Mouse (Mus musculus) left cerebral cortex, adult 8-10 months (tissue): ENCODE measurements around the gene Vmn1r20. TPM values are rescaled to one million over a fixed set of nuclear protein-coding genes. Genes with fewer than 3 reads are reported as not detected.
"Not testable (repeated sequence)": the region's sequence is repeated elsewhere in the genome, so short reads cannot be mapped to it uniquely, and the experiment has no call there.

Experiments
- DNase-seq, 2 experiments: peaks; one replicate each; pipeline ENCODE4 v3.0.0; 2022; ENCODE audit warnings: low spot score in 2 of 2
- total RNA-seq, 4 experiments: library from RNA; stranded (reverse); gene quantifications; 2 replicates each; pipeline ENCODE4 v1.2.4; 2022

Gene Vmn1r20
- not detected for total RNA-seq

- DNase-seq: no peak
Observed at GRCm38 (mm10) chr6:57428630-57429029, at the start of gene Vmn1r20. Vmn1r20 (plus strand) TSS chr6:57428930.

GRCm38 (mm10) chr6:57395683-57396082 is 33.0 kb upstream of the Vmn1r20 start, which contains the start of gene Vmn1r18:
Vmn1r18 (minus strand) TSS chr6:57395783.
- DNase-seq: no peak

- DNase-seq: not testable (repeated sequence)
Observed at GRCm38 (mm10) chr6:57403480-57403879, 25.2 kb upstream of the Vmn1r20 start, which contains the start of gene Vmn1r19. Vmn1r19 (plus strand) TSS chr6:57403780.

- DNase-seq: no peak
Observed at GRCm38 (mm10) chr6:57431196-57431595, 2.5 kb downstream of the Vmn1r20 start.

GRCm38 (mm10) chr6:57468161-57468560 is 39.4 kb downstream of the Vmn1r20 start:
- DNase-seq: not testable (repeated sequence)

Other genes with a start within 250 kb of the Vmn1r20 start
- gene Vmn1r13, start 225.6 kb upstream of the Vmn1r20 start, total RNA-seq: not detected
- gene Vmn1r14, start 197.2 kb upstream of the Vmn1r20 start, total RNA-seq: not detected
- gene Vmn1r15, start 171.0 kb upstream of the Vmn1r20 start, total RNA-seq: not detected
- not detected for gene Vmn1r16, start 99.4 kb upstream of the Vmn1r20 start, total RNA-seq
- gene Vmn1r17, start 65.2 kb upstream of the Vmn1r20 start, total RNA-seq: not detected
- gene Vmn1r18, start 33.1 kb upstream of the Vmn1r20 start, total RNA-seq: under 1 TPM in 3 of 4 experiments, not detected in 1; 0.02 to 0.05 (median 0.04) TPM
- gene Vmn1r19, start 25.1 kb upstream of the Vmn1r20 start, total RNA-seq: not detected
- gene Ppm1k, start 106.5 kb downstream of the Vmn1r20 start, total RNA-seq: 100 to 1,000 TPM in 1 of 4 experiments, 10 to 100 TPM in 3; 84.3 to 108 (median 91.8) TPM
- gene Herc6, start 152.1 kb downstream of the Vmn1r20 start, total RNA-seq: 10 to 100 TPM; 12.5 to 17.2 (median 14.6) TPM